Mouse (Mus musculus) heart, embryonic 10.5 days (tissue): ENCODE measurements around the gene Ccl5. TPM values are rescaled to one million over a fixed set of nuclear protein-coding genes. Genes with fewer than 3 reads are reported as not detected.
"Not testable (repeated sequence)": the region's sequence is repeated elsewhere in the genome, so short reads cannot be mapped to it uniquely, and the experiment has no call there.

Experiments used
- DNase-seq: peaks from one replicate; pipeline ENCODE4 v3.0.0-alpha.2; 2017; ENCODE audit warnings: low spot score
- H3K27ac ChIP-seq: fragments of 300-500 bp; sonication (generic); 2 replicates; pipeline ENCODE4 v1.5.1; 2016; ENCODE audit warnings: mild to moderate bottlenecking
- H3K27me3 ChIP-seq: fragments of 300-500 bp; sonication (generic); 2 replicates; pipeline ENCODE4 v1.6.1; 2016; ENCODE audit warnings: mild to moderate bottlenecking; ENCODE audit not compliant: poor library complexity, insufficient read depth, severe bottlenecking
- H3K36me3 ChIP-seq: fragments of 300-500 bp; sonication (generic); 2 replicates; pipeline ENCODE4 v1.6.1; 2016; ENCODE audit warnings: mild to moderate bottlenecking, moderate library complexity
- H3K4me1 ChIP-seq: fragments of 300-500 bp; sonication (generic); 2 replicates; pipeline ENCODE4 v1.6.1; 2016; ENCODE audit warnings: mild to moderate bottlenecking
- H3K4me3 ChIP-seq: fragments of 300-500 bp; sonication (generic); 2 replicates; pipeline ENCODE4 v1.5.1; 2016; ENCODE audit warnings: mild to moderate bottlenecking, moderate library complexity
- H3K9me3 ChIP-seq: fragments of 300-500 bp; sonication (generic); 2 replicates; pipeline ENCODE4 v1.6.1; 2016; ENCODE audit warnings: mild to moderate bottlenecking, moderate library complexity
- WGBS: fragments of 180-500 bp; shearing (Covaris S2); methylation state at CpG from one replicate; pipeline ENCODE4 v1.1.7; 2016; 5-methylcytosine and 5-hydroxymethylcytosine counted together
- polyA plus RNA-seq: library from polyadenylated mRNA; unstranded; fragments of >200 nt; fragmentation: Nextera tagmentation; extraction: Ambion mirVana; gene quantifications from 2 replicates; pipeline ENCODE4 v1.2.1, GENCODE M21; 2016

Ccl5 gene
- polyA plus RNA-seq, 1 experiment from 2014 or later: not detected

- no peak for DNase-seq
- Histone ChIP-seq H3K36me3 (no peaks in the 10 kb centered on the region), H3K4me1 (no peaks in the 10 kb centered on the region), H3K27me3 (peaks cover 10% of the 10 kb centered on the region; the same call in 1 of the 2 replicates), H3K9me3 (no peaks in the 10 kb centered on the region), H3K4me3 (no peak overlapping the region), H3K27ac (no peak overlapping the region)
- WGBS: 73% methylated on average over 6 of the region's 6 CpGs
Measured at GRCm38 (mm10) chr11:83562311-83562887, 32.1 kb upstream of the Ccl5 start.

- no peak overlapping the region for H3K4me3 ChIP-seq
- DNase-seq: no peak
- H3K36me3 ChIP-seq: no peaks in the 10 kb centered on the region
- H3K27ac ChIP-seq: no peak overlapping the region
- 73% methylated on average over 6 of the region's 6 CpGs for WGBS
- no peaks in the 10 kb centered on the region for H3K4me1 ChIP-seq
- H3K27me3 ChIP-seq: peaks cover 10% of the 10 kb centered on the region; the same call in 1 of the 2 replicates
- H3K9me3 ChIP-seq: no peaks in the 10 kb centered on the region
Measured at GRCm38 (mm10) chr11:83560405-83560804, 30.1 kb upstream of the Ccl5 start.

GRCm38 (mm10) chr11:83557074-83557473 lies 26.8 kb upstream of the Ccl5 start:
- Histone ChIP-seq H3K27me3 (peaks cover 10% of the 10 kb centered on the region; the same call in 1 of the 2 replicates), H3K36me3 (no peaks in the 10 kb centered on the region), H3K9me3 (no peaks in the 10 kb centered on the region), H3K27ac (no peak overlapping the region), H3K4me3 (no peak overlapping the region), H3K4me1 (no peaks in the 10 kb centered on the region)
- DNase-seq: no peak
- WGBS: 82% methylated on average over 10 of the region's 10 CpGs

GRCm38 (mm10) chr11:83556085-83556781 lies 25.9 kb upstream of the Ccl5 start:
- Histone ChIP-seq H3K4me1 (no peaks in the 10 kb centered on the region), H3K36me3 (no peaks in the 10 kb centered on the region), H3K27ac (no peak overlapping the region), H3K27me3 (peaks cover 10% of the 10 kb centered on the region; the same call in 1 of the 2 replicates), H3K4me3 (no peak overlapping the region), H3K9me3 (no peaks in the 10 kb centered on the region)
- WGBS: 31% methylated on average over 8 of the region's 8 CpGs
- DNase-seq: no peak

DNA sequence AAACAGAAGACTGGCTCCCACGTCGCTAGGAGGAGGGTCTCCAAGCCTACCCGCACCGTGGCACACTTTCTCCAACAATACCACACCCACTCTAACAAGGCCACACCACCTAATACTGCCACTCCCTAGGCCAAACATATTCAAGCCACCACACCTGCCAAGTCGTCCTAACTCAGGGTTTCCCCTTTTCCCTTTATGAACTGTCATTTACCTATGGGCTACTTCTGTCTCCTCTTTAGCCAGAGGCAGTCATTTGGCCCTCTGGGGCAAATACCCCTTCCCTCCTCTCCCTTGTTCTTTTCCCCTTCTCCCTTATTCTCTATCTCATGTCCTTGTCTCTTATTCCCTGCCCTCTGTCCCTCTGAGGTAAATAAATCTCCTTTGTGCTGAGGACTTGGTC lies 21.4 kb upstream of the Ccl5 start:
- Histone ChIP-seq H3K9me3 (no peaks in the 10 kb centered on the region), H3K27ac (no peak overlapping the region), H3K4me3 (no peak overlapping the region), H3K4me1 (no peaks in the 10 kb centered on the region), H3K27me3 (no peaks in the 10 kb centered on the region), H3K36me3 (no peaks in the 10 kb centered on the region)
- 80% methylated on average over 5 of the region's 5 CpGs for WGBS
- DNase-seq: no peak

DNA sequence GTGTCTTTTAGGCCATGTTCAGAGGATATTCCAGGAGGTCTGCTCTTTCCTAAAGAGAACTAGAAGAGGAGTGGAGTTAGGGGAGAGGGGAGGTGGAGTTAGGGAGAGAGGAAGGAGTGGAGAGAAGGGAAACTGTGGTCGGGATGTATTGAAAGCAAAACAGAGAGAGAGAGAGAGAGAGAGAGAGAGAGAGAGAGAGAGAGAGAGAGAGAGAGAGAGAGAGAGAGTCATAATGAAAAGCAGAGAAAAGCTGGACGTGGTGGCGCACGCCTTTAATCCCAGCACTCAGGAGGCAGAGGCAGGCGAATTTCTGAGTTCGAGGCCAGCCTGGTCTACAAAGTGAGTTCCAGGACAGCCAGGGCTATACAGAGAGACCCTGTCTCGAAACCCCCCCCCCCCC lies 20.7 kb upstream of the Ccl5 start:
- WGBS: 81% methylated on average over 7 of the region's 7 CpGs

GRCm38 (mm10) chr11:83550186-83550632 lies 19.9 kb upstream of the Ccl5 start:
- H3K4me3 ChIP-seq: no peak overlapping the region
- H3K27ac ChIP-seq: no peak overlapping the region
- H3K36me3 ChIP-seq: no peaks in the 10 kb centered on the region
- WGBS: 76% methylated on average over 5 of the region's 5 CpGs
- no peaks in the 10 kb centered on the region for H3K27me3 ChIP-seq
- no peak for DNase-seq
- no peaks in the 10 kb centered on the region for H3K9me3 ChIP-seq
- no peaks in the 10 kb centered on the region for H3K4me1 ChIP-seq

More for the DNA sequence above, 20.7 kb upstream of the Ccl5 start:
- not testable (repeated sequence) for DNase-seq, H3K36me3 ChIP-seq, H3K4me3 ChIP-seq, H3K27me3 ChIP-seq, H3K4me1 ChIP-seq, H3K27ac ChIP-seq, H3K9me3 ChIP-seq

DNA sequence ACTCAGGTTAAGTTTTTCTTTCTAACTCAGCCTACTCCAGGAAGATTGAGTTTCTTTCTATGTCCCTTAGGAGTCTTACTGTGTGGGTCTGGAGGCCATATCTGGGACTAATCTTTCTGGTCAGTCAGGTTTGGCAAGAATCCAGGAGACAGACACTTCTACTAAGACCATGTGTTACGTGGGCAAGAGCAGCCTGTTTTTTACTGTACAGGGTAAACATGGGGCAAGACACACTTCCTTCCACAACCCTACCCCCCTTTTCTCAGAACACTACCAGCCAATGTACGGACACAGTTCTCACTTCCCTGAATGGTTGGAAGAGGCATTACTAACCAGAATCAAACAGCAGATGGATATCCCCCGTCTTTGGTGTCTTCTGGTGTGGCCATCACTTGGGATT lies 13.9 kb upstream of the Ccl5 start:
- 61% methylated on average over 3 of the region's 3 CpGs for WGBS

DNA sequence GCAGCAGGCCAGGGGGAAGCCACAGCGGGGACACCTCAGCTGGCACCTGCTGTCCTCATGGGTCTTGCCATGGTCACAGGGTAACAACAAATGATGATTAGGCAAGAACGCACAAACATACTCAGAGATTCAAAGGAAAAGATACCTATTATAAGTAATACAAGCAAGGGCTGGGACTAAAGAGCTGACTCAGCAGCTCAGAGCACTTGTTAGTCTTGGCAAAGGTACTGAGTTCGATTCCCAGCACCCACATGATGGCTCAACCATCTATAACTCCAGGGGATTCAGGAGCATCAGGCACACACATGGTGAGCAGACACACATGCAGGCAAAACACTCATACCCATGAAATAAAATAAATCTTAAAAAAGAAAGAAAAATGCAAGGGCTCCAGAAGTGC lies 11.1 kb upstream of the Ccl5 start:
- H3K27ac ChIP-seq: no peak overlapping the region

More for the DNA sequence above, 13.9 kb upstream of the Ccl5 start:
- DNase-seq: no peak
- H3K27me3 ChIP-seq: no peaks in the 10 kb centered on the region
- H3K36me3 ChIP-seq: no peaks in the 10 kb centered on the region
- H3K4me3 ChIP-seq: no peak overlapping the region
- H3K4me1 ChIP-seq: no peaks in the 10 kb centered on the region
- no peaks in the 10 kb centered on the region for H3K9me3 ChIP-seq
- H3K27ac ChIP-seq: no peak overlapping the region

GRCm38 (mm10) chr11:83540931-83541330 lies 10.6 kb upstream of the Ccl5 start:
- Histone ChIP-seq H3K9me3 (no peaks in the 10 kb centered on the region), H3K4me1 (no peaks in the 10 kb centered on the region), H3K27ac (no peak overlapping the region), H3K4me3 (no peak overlapping the region), H3K27me3 (no peaks in the 10 kb centered on the region), H3K36me3 (no peaks in the 10 kb centered on the region)
- WGBS: 76% methylated on average over 2 of the region's 2 CpGs
- DNase-seq: no peak

More for the DNA sequence above, 11.1 kb upstream of the Ccl5 start:
- Histone ChIP-seq H3K4me1 (no peaks in the 10 kb centered on the region), H3K9me3 (no peaks in the 10 kb centered on the region), H3K4me3 (no peak overlapping the region), H3K36me3 (no peaks in the 10 kb centered on the region), H3K27me3 (no peaks in the 10 kb centered on the region)
- 85% methylated on average over 3 of the region's 3 CpGs for WGBS
- DNase-seq: no peak

GRCm38 (mm10) chr11:83538705-83539314 lies 8.5 kb upstream of the Ccl5 start:
- no peak for DNase-seq

GRCm38 (mm10) chr11:83536831-83537230 lies 6.5 kb upstream of the Ccl5 start:
- Histone ChIP-seq H3K36me3 (no peaks in the 10 kb centered on the region), H3K4me1 (peaks cover 12% of the 10 kb centered on the region; the same call in 1 of the 2 replicates), H3K27me3 (no peaks in the 10 kb centered on the region), H3K27ac (no peak overlapping the region), H3K4me3 (no peak overlapping the region), H3K9me3 (no peaks in the 10 kb centered on the region)
- DNase-seq: no peak
- WGBS: 81% methylated on average over 3 of the region's 3 CpGs

More at GRCm38 (mm10) chr11:83538705-83539314, 8.5 kb upstream of the Ccl5 start:
- no peak overlapping the region for H3K4me3 ChIP-seq
- H3K27ac ChIP-seq: no peak overlapping the region
- no peaks in the 10 kb centered on the region for H3K36me3 ChIP-seq
- 72% methylated on average over 3 of the region's 3 CpGs for WGBS
- peaks cover 12% of the 10 kb centered on the region; the same call in 1 of the 2 replicates for H3K4me1 ChIP-seq
- no peaks in the 10 kb centered on the region for H3K9me3 ChIP-seq
- H3K27me3 ChIP-seq: no peaks in the 10 kb centered on the region
